Mouse (Mus musculus) hindbrain, embryonic 10.5 days (tissue): ENCODE data around the gene Rhov. TPM values are rescaled to one million over a fixed set of nuclear protein-coding genes. Genes with fewer than 3 reads are reported as not detected.

ENCODE experiments used
- polyA plus RNA-seq: library from polyadenylated mRNA; unstranded; fragments of >200 nt; fragmentation: Nextera tagmentation; extraction: Ambion mirVana; gene quantifications from 2 replicates; pipeline ENCODE4 v1.2.1, GENCODE M21; 2016

The Rhov gene
- polyA plus RNA-seq, 1 experiment from 2014 or later, result 3.8 TPM

Other genes starting within 250 kb of the Rhov start
- 22.8 and 26.0 TPM in 2 replicates for gene Ccdc32, start 241.9 kb downstream of the Rhov start, polyA plus RNA-seq
- 8.0 and 8.3 TPM in 2 replicates for gene Rpusd2, start 236.5 kb downstream of the Rhov start, polyA plus RNA-seq
- gene Knl1, start 224.2 kb downstream of the Rhov start, polyA plus RNA-seq, result 39.9 and 57.6 TPM in 2 replicates
- gene Rad51, start 158.5 kb downstream of the Rhov start, polyA plus RNA-seq, result 61.6 and 87.3 TPM in 2 replicates
- 43.6 and 48.1 TPM in 2 replicates for gene Rmdn3, start 114.2 kb downstream of the Rhov start, polyA plus RNA-seq
- 3.3 and 6.1 TPM in 2 replicates for gene Gchfr, start 103.5 kb downstream of the Rhov start, polyA plus RNA-seq
- gene Gm14137, start 96.8 kb downstream of the Rhov start, polyA plus RNA-seq, result 0.75 and 0.85 TPM in 2 replicates
- gene Zfyve19, start 62.7 kb downstream of the Rhov start, polyA plus RNA-seq, result 52.2 and 57.4 TPM in 2 replicates
- gene Dnajc17, start 62.5 kb downstream of the Rhov start, polyA plus RNA-seq, result 22.9 and 24.9 TPM in 2 replicates
- not detected in 2 replicates for gene Ppp1r14d, start 41.4 kb downstream of the Rhov start, polyA plus RNA-seq
- 5.4 and 8.2 TPM in 2 replicates for gene Spint1, start 33.9 kb downstream of the Rhov start, polyA plus RNA-seq
- 23.1 and 26.7 TPM in 2 replicates for gene Vps18, start 17.5 kb upstream of the Rhov start, polyA plus RNA-seq
- 4.7 and 5.8 TPM in 2 replicates for gene Dll4, start 54.5 kb upstream of the Rhov start, polyA plus RNA-seq
- gene Chac1, start 80.0 kb upstream of the Rhov start, polyA plus RNA-seq, result 0.67 and 0.81 TPM in 2 replicates
- gene Ino80, start 206.4 kb upstream of the Rhov start, polyA plus RNA-seq, result 3.0 and 3.7 TPM in 2 replicates